Mouse (Mus musculus): ENCODE measurements around the gene Fkbp2.

Gene Fkbp2

GRCm38 (mm10) chr19:6980381-6981093, at the start of gene Fkbp2:
Gene Fkbp2 (minus strand): TSS chr19:6980501.
- peak; percentile 99 for DNase-seq (ENCODE audit: low read depth, low spot score)

GRCm38 (mm10) chr19:7029531-7029930, 49.2 kb upstream of the Fkbp2 start:
- no peak for DNase-seq (ENCODE audit: low read depth, low spot score)

GRCm38 (mm10) chr19:7020224-7020641, 39.9 kb upstream of the Fkbp2 start:
- peak; percentile 71 for DNase-seq (ENCODE audit: low read depth, low spot score)

- no peak for DNase-seq (ENCODE audit: low read depth, low spot score)
Measured at GRCm38 (mm10) chr19:7019191-7019590, 38.9 kb upstream of the Fkbp2 start, which contains the start of gene Fermt3. Gene Fermt3 (minus strand): TSS chr19:7019469.

GRCm38 (mm10) chr19:7018546-7018945, 38.2 kb upstream of the Fkbp2 start:
- DNase-seq (ENCODE audit: low read depth, low spot score): no peak

GRCm38 (mm10) chr19:7017541-7018457, 37.5 kb upstream of the Fkbp2 start:
- DNase-seq (ENCODE audit: low read depth, low spot score): no peak

- no peak for DNase-seq (ENCODE audit: low read depth, low spot score)
Measured at GRCm38 (mm10) chr19:7014481-7015135, 34.3 kb upstream of the Fkbp2 start.

GRCm38 (mm10) chr19:7013984-7014383, 33.7 kb upstream of the Fkbp2 start:
- DNase-seq (ENCODE audit: low read depth, low spot score): no peak

GRCm38 (mm10) chr19:7012426-7012825, 32.1 kb upstream of the Fkbp2 start:
- DNase-seq (ENCODE audit: low read depth, low spot score): no peak

GRCm38 (mm10) chr19:7006892-7007593, 26.7 kb upstream of the Fkbp2 start:
- no peak for DNase-seq (ENCODE audit: low read depth, low spot score)

GRCm38 (mm10) chr19:6999360-7000063, 19.2 kb upstream of the Fkbp2 start:
- DNase-seq (ENCODE audit: low read depth, low spot score): no peak

- DNase-seq (ENCODE audit: low read depth, low spot score): no peak
Measured at GRCm38 (mm10) chr19:6997721-6998290, 17.5 kb upstream of the Fkbp2 start.

GRCm38 (mm10) chr19:6996006-6996405, 15.7 kb upstream of the Fkbp2 start, which contains the start of the genes Nudt22 and Trpt1:
Gene Nudt22 (minus strand): TSS chr19:6996117.
Gene Trpt1 (plus strand): TSS chr19:6996131.
- DNase-seq (ENCODE audit: low read depth, low spot score): peak; percentile 96

GRCm38 (mm10) chr19:6995255-6995991, 15.1 kb upstream of the Fkbp2 start:
- peak; percentile 33 for DNase-seq (ENCODE audit: low read depth, low spot score)

GRCm38 (mm10) chr19:6994489-6994888, 14.2 kb upstream of the Fkbp2 start:
- DNase-seq (ENCODE audit: low read depth, low spot score): no peak

GRCm38 (mm10) chr19:6994002-6994401, 13.7 kb upstream of the Fkbp2 start:
- no peak for DNase-seq (ENCODE audit: low read depth, low spot score)

GRCm38 (mm10) chr19:6993011-6993770, 12.9 kb upstream of the Fkbp2 start:
- no peak for DNase-seq (ENCODE audit: low read depth, low spot score)

GRCm38 (mm10) chr19:6992011-6992858, 11.9 kb upstream of the Fkbp2 start, which contains the start of gene Dnajc4:
Gene Dnajc4 (minus strand): TSS chr19:6992572.
- DNase-seq (ENCODE audit: low read depth, low spot score): peak; percentile 99
